Mouse (Mus musculus): Measurements from ENCODE around the gene Siah1a. TPM values are rescaled to one million over a fixed set of nuclear protein-coding genes. Genes with fewer than 3 reads are reported as not detected.

Siah1a gene
- total RNA-seq, 2 experiments from 2014 or later: 14.7 to 15.4 TPM

DNA sequence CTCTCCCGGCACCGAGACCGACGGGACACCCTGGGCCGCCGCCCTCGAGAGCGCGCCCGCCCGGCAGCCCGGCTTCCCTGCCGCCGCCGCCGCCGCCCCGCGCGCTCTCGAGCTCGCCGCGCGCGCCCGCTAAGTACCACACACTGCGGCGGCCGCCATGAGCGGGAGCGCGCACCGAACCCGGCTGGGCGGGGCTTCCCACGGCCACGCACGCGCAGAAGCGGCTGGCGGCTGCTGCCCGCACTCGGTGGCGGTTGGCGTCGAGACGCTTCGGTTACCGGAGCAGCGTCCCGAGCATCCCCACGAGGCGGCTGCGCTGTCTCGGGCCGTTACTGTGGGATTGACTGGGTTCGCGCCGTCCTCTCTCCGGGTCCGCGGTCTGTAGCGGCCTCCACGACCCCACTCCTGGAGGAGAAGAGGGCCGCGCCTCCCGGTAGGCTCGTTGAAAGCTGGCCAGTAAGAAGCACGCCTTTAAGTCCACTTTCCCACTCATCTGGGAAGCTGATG lies 254 bp upstream of the Siah1a start:
- DNase-seq (ENCODE audit: low spot score): peak; percentile 95

DNA sequence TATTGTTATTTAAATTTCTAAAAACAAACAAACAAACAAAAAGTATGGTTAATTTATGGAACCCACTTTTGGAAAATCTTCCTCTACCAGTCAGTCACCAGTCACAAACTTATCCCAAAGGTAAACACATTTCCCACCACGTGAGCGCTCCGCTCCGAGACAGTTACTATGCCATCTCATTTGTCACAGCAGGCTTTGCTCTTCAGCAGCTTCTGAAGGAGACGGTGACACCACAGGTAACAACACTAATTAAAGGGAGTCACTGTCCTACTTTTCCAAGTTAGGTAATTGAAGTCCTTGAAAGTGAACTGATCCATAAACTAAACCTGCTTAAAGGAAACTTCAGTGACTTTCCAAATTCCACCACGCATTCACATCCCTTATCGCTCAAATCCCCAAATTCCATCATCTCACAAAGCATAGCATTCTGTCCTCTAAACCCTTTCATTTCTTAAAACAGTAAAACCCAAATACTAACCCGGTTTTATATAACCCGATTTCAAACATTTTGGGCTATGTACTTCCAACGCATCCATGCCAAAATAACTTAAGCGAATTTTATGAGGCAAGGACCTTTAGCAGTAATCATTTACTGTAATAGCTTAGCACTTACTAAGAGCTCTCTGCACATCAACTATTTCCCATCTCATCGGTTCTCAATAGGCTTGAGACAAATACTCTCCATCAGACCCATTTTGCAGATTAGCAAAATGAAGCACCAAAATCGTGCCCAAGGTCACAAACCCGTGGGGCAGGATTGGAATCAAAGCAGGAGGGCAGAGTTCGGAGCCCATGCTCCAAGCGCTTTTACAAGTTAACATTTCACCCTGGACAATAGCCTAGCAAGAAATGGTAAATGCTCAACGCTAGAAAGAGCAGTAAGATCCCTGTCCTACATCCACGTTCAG lies 1.2 kb downstream of the Siah1a start:
- DNase-seq (ENCODE audit: low spot score): no peak

DNA sequence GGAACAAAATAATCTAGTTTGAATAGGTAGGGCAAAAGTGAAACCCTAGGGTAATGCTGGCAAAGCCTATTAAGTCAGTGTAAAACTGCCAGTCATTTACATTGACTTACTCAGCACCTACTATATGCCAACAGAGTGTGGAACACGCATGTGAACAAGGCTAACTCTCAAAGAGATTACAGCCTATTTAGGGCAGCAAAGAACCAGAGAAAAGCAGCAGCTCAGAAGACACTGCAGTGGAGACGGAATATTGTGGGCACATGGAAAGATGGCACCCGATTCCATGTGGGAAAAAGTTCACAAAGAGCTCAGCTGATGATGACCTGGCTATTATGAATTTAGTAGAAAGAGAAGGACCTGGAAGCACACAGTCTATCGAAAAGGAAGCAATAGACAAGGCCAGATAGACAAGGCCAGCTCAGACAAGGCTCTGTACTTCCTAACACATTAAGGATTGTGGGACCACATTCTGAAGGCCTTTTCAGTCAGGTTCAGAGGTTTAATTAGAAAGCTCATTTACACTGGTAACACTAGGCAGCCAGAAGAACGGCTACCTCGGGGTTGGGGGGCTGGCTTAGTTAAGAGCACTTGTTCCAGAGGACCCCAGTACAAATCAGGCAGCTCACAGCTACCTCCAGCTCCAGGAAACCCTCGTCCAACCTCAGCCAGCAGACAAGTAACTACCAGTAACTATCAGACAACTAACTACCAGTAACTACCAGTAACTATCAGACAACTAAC lies 3.0 kb downstream of the Siah1a start:
- no peak for DNase-seq (ENCODE audit: low spot score)

DNA sequence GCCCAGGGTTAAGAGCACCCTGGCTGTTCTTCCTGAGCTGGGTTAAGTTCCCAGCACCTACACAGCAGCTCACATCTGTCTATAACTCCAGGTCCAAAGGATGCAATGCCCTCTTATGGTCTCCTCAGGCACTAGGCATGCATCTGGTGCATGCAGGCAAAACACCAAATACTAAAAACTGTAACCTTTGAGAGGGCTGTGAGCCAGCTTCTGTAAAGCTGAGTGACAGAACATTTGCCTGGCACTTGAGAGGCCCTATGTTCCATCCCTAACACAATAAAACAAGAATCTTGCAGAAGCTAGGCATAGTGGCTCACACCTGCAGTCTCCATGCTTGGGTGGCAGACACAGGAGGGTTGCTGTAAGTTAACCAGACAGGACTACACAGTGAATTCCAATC lies 4.1 kb downstream of the Siah1a start:
- DNase-seq (ENCODE audit: low spot score): no peak

DNA sequence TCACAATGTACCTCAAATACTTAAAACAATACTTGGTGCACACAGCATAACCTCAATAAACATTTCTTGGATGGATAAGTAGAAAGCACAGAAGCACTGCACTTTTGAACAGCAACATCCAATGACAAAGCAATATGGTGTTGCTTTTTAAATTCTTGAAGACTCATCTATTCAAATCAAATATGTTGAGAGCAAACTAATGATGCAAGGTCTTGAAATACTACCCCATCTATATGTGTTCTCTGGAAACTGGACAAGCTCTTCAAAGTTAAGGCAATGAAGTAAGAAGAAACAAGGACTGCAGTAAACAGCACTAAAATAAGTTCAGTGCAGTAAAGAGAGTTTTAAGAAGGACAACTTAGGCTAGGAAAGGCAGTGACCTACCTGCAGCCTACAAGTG lies 4.8 kb downstream of the Siah1a start:
- DNase-seq (ENCODE audit: low spot score): no peak

DNA sequence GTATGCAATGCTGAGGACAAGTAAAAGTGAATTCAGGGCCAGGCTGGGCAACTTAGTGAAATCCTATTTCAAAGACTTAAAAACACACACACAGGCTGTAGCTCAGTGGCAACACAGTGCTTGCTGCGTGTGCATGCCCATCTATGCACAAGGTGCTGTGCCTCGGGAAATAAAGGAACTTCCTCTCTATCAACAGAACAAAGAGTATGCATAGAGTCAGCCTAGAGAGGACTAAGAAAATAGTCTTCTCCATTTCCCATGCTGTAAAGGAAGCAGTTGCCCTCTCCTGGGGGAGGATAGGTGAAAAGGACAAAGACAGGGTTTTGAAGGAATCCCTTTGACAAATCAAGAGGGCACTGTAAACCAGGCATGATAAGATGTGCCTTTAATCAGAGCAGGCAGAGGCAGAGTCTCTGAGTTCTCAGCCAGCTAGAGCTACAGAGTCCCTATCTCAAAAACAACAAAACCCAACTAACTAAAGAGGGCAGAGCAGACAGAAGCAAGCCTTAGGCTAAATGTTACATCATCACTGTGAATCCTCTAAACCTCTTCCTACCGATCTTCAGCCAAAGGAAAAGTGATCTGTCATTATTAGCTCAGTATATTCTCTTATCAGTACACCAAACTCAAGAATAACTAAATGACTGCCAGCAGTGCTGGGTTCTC lies 10.2 kb downstream of the Siah1a start:
- DNase-seq (ENCODE audit: low spot score): no peak

DNA sequence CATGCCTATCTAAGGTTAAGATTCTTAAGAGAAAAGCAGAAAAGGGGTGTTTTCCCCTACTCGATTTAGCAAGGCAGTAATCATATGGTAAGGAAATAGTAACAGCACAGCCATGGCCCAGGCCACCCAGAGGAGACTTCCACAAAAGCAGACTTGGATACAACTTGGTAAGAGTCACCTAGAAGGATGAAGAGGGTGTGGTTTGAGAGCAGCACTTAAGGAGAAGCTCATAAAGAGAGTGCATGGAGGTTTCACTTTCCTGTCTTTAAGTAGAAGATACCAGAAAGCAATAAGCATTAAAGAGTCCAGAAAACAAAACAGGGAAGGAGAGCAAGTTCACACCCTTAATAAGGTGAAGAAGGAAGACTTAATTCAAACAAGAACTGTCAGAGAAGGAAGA lies 10.8 kb downstream of the Siah1a start:
- DNase-seq (ENCODE audit: low spot score): no peak

DNA sequence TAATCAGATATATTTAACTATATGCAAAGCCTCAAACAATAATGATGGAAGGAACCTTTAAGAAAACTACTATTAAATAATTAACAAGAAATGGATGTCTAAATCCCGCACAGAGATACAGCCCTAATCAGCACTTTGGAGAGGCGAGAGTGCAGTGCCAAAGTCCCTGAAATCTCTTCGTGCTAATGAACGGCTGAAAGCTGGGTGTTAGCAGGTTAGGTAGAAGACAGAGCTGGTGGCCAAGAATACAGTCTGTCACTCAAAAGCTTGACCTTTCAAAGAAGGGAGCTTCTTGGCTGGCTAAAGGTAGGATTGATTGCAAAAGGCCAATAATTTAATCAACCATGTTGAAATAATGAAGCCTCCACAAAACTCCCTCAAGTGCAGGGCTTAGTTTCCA lies 11.6 kb downstream of the Siah1a start:
- DNase-seq (ENCODE audit: low spot score): peak; percentile 38

DNA sequence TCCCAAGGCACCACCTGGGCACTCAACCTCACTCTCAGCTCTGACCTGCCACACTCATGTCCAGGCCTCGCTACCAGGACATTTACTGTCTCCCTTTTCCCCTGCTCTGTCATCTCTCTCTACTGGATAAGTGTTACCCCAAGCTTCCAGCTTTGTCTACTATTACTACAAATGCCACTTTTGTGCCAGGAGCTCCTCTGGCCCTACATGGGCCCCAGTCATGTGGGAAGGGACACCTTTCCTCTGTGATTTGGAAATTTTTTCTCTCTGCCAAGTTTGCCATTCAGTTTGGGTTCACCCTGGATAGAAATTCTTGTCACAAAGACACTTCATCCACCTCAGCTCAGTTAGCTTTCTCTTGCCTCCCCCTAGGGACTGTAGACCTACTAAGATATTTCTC lies 14.9 kb downstream of the Siah1a start:
- DNase-seq (ENCODE audit: low spot score): no peak

DNA sequence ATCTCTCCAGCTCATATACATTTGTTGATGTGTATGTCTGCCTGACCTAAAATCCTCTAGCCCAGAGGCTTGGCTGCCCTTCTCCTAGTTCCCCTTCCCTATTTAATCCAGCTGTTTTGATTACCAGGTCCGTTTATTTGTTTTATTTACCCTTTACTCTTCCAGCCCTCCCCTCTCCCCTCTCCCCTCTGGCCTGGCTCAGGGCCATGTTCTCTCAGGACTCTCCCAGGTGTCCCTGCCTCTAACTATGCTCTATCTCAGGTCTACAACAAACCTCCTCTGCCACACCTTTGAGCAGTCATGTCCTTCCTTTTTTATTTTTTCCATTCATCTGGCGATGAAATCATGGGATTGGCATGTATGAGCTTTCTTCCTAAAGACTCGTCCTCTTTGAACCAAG lies 15.4 kb downstream of the Siah1a start:
- no peak for DNase-seq (ENCODE audit: low spot score)

DNA sequence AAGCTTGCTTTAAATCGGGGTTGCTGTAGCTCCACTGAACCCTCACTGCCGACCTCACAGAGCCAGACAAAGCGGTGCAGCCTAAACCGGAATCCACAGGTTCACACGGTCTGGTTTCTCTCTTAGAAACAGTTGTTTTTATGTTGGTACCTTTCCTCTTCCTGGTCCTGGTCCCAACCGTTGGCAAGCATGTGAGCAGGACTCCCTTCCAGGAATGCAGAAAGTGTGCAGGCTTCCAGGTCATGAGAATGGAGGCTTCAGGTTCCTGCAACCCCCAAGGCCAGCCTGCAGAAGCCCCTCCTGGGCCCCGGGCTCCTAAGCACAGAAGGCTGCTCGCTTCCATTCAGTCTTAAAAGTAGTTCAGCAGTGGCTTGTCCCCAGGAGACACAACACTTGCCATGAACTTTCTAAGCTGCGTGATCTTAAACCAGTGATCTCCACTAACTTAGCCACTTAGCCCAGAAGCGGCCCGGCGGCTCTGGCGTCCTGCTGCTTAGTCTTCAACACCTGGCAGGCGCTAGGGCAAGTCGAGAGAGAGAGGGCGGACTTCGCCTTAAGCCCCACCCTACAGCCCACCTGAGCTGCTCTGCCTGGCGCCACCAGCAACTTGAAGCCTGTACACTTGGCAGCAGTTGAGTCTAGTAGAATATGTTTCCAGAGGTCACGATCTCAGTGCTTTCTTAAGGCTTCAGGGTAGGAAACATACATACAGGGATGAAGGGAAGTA lies 17.3 kb downstream of the Siah1a start:
- no peak for DNase-seq (ENCODE audit: low spot score)

DNA sequence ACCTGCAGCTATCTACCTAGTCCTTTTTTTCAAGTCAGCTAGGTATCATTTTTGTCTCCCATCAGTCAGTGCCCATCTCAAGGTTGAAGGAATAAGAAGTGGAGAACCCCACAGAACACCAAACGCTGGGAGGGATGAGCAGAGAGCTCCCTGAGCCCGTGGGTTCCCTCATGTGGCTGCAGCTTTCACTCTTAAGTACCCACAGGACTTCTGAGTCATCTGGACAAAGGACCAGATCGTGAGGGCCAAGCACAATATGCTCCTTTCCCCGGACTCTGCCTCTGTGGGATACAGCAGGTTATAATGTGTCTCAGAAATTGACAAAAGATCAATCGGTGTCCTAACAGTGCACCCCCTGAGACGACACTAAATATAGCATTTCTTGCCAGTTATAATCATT lies 18.8 kb downstream of the Siah1a start:
- no peak for DNase-seq (ENCODE audit: low spot score)

DNA sequence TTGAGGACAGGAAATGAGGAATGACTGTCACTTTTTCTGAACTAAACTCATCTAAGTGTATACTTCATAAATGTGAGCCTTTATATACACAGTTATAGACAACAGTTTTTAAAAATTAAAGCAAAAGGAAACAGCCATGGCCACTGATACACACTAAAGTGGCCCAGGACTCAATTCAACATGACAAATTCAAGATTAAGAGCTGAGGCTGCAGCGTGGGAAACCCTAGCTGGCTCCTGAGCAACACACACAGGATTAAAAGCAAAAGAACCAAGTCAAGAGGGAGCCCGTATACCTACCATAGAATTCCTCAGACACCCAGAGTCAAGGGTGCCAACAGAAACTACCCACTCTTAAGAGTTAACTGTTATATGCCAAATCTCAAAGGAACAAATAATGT lies 24.2 kb downstream of the Siah1a start:
- no peak for DNase-seq (ENCODE audit: low spot score)

DNA sequence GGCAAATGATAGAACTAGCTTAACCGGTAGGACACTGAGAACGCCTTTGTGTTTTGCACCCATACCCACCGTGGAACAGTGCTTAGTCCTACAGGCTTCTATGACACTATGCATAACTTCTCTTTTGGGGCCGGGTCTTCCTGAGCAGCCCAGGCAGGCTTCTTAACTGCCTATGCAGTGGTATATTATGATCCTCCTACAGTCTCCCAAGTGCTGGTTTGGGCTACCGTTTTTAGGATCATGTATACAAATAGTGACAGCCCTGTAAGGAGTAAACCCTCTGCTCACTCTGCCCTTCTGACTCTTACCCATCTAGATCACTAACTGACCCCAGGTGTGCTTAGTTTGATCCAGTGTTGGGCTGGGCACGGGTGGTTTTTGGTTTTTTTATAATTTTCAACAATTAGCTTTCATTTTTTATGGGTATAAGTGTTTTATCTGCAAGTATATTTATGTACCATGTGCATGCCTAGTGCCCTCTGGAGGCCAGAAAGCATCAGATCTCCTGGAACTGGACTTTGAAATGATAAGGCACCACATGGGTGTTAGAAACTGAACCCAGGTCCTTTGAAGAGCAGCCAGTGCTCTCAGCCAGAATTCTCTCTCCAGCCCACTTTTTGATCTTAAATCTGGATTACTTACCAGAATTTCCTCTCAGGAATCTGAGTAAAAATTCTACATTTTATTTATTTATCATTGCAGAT lies 24.8 kb downstream of the Siah1a start:
- no peak for DNase-seq (ENCODE audit: low spot score)

DNA sequence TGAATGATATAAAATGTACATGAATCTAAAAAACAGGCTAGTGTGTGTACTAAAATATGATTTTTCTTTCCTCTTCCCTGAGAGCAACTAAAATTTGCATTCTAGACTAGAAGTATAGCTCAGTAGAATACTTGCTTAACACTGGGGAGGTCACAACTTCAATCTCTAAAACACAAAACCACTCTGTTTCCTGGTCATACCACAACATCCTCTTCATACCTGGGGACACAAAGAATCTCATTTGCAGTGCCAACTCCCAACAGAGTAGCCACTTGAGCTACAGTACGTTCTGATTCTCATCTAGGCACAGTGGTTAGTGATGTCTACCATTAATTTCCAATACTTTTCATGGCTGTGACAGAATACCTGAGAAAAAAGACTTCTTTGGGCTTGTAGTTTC lies 26.4 kb downstream of the Siah1a start:
- DNase-seq (ENCODE audit: low spot score): no peak

DNA sequence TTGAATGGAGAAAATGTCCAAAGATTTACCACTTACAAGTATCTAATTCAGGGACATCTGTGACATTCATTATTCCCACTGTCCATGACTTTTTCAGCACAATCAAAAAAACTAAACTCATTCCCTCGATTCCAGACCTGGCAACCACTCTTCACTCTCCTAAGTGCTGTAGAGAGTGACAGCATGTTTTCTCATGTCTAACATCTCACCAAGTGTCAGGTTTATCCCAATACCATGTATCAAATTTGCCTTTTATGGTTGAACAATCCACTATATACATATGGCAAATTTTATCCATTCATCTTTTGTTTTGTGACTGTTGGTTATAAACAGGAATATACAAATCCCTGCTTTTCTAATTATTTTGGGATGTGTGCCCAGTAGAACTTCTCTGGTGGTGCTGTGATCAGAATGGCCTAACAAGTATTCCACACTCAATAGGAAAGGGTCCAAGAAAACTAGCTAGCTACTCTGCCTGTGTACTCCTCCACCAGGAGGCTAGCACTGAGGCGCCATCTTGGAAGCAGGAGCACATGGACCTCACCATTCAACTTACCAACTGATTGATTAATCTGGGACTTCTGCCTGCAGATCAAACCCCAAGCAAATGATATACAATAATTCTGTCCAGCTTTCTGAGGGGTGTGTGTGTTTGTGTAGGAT lies 27.3 kb downstream of the Siah1a start:
- no peak for DNase-seq (ENCODE audit: low spot score)

DNA sequence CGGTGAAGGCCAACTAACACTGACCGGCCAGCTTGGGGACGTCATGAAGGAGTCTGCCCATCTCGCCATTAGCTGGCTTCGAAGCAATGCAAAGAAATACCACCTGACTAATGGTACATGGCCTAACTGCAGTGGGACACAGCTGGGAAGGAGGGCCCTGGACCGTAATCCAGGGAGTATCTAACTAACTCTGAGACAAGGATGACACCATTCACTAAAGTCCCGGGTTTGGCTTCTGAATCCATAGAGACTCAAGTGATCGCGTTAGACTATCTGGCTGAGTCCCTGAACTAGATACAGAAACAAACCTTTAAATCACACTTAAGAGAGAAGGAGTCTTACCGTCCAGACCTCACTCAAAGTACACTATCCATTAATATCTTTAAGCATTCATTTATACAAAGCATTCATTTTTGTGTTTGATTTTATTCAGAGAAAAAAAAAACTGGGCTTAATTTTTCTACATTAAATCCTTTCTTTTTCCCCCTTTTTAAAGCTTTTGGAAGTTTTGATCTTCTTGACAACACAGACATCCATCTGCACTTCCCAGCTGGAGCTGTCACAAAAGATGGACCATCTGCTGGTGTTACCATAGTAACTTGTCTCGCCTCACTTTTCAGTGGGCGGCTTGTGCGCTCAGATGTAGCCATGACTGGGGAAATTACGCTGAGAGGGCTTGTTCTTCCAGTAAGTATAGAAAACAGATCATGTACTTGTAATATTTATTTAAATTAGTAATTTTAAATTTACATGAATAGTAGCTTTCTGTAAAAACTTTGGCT lies 32.1 kb downstream of the Siah1a start:
- DNase-seq (ENCODE audit: low spot score): no peak

DNA sequence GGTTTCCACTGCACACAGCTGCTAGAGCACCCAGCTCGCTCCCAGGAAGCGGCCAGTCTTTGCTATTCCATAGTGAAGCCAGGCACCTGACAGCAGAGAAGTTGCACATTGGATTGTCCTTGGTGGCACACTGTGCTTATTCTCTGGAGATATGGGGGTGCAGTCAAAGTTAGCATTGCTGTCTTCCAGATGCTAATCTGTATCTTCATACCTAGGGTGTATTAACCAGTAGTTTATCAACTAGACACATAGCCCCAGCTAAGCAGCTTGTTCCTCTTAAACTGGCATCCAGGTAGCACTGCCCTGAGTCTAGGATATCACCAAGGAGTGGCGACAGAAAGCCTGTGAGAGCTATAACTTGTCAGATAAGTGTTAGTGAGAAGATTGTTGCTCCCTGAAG lies 33.1 kb downstream of the Siah1a start:
- no peak for DNase-seq (ENCODE audit: low spot score)

DNA sequence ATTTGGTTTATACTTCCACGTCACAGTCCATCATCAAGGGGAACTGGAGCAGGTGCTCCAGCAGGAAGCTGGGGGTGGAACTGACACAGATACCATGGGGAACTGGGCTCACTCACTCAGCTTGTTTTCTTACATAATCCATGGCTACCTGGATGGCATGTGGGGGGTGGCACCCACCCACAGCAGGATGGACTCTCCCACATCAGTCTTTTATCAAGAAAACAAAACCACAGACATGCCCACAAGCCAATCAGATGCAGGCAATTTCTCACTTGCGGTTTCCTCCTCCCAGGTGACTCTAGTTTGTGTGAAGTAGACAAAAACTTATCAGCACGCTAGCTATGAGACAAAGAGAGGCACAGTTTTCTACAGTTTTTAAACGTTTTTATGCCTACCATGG lies 37.9 kb downstream of the Siah1a start:
- DNase-seq (ENCODE audit: low spot score): no peak
